Comparison of ENCODE assay signal across 21 mouse cellular contexts in genomic region chr16:50607776-50608562, GRCm38 (mm10). TPM values are rescaled to one million over a fixed set of nuclear protein-coding genes. Genes with fewer than 3 reads are reported as not detected.
DNase-seq lines count a peak whose midpoint lies in the region; ATAC-seq lines count a peak whose summit lies in the region.
"Had no signal": no experiment of that assay in that cellular context is flagged by ENCODE, and none has a peak within 500 bp of the region (broad histone marks: within the 10 kb centered on the region; RNA-seq: fewer than 3 reads in every experiment).

No protein-coding gene starts in this region.

- no peak overlapping the region for H3K4me2 ChIP-seq in forebrain, embryonic 11.5 days (ENCODE audit: low read depth, low read length, severe bottlenecking)
- H3K4me2 ChIP-seq in forebrain, embryonic 12.5 days = no peak overlapping the region
- H3K4me2 ChIP-seq: embryonic facial prominence, embryonic 13.5 days; heart, embryonic 15.5 days; hindbrain, embryonic 13.5 days had no signal

- 0 out of 2 replicates have a peak, but pooled peaks have one; percentile 55 for ATAC-seq in forebrain, embryonic 11.5 days (replicated peaks; ENCODE audit: low FRiP score)
- no peak for ATAC-seq in forebrain, embryonic 12.5 days (ENCODE audit: low FRiP score)
- ATAC-seq in erythroid progenitor cell, adult 5-6 weeks (replicated peaks; ENCODE audit: low FRiP score, poor library complexity, severe bottlenecking) = no peak
- ATAC-seq: Patski had no signal

- no peak overlapping the region for H3K27ac ChIP-seq in forebrain, embryonic 11.5 days (ENCODE audit: low read depth, low read length)
- no peak overlapping the region for H3K27ac ChIP-seq in forebrain, embryonic 12.5 days
- H3K27ac ChIP-seq: embryonic facial prominence, embryonic 13.5 days; heart, embryonic 15.5 days; hindbrain, embryonic 13.5 days; left cerebral cortex, adult 2 months had no signal

- 45% methylated on average over 15 of the region's 15 CpGs for WGBS in forebrain, embryonic 11.5 days
- WGBS in forebrain, embryonic 12.5 days = 48% methylated on average over 15 of the region's 15 CpGs

- H3K27me3 ChIP-seq in forebrain, embryonic 11.5 days (ENCODE audit: control insufficient read depth, insufficient read depth, low read length) = no peaks in the 10 kb centered on the region
- no peaks in the 10 kb centered on the region for H3K27me3 ChIP-seq in forebrain, embryonic 12.5 days
- H3K27me3 ChIP-seq: embryonic facial prominence, embryonic 13.5 days; heart, embryonic 15.5 days; hindbrain, embryonic 13.5 days; Patski had no signal

- no peaks in the 10 kb centered on the region for H3K36me3 ChIP-seq in forebrain, embryonic 11.5 days (ENCODE audit: control insufficient read depth, insufficient read depth, low read length)
- no peaks in the 10 kb centered on the region for H3K36me3 ChIP-seq in forebrain, embryonic 12.5 days (replicated peaks)
- H3K36me3 ChIP-seq: embryonic facial prominence, embryonic 13.5 days; heart, embryonic 15.5 days; hindbrain, embryonic 13.5 days had no signal

- H3K4me3 ChIP-seq in forebrain, embryonic 11.5 days (ENCODE audit: low read depth, low read length) = no peak overlapping the region
- H3K4me3 ChIP-seq in forebrain, embryonic 12.5 days (replicated peaks) = no peak overlapping the region
- H3K4me3 ChIP-seq: embryonic facial prominence, embryonic 13.5 days; heart, embryonic 15.5 days; hindbrain, embryonic 13.5 days; left cerebral cortex, adult 2 months had no signal

- H3K4me1 ChIP-seq in forebrain, embryonic 11.5 days (replicated peaks; ENCODE audit: control insufficient read depth, insufficient read depth, low read length) = no peaks in the 10 kb centered on the region
- H3K4me1 ChIP-seq in forebrain, embryonic 12.5 days = peaks cover 3% of the 10 kb centered on the region; the same call in 1 of the 2 replicates
- H3K4me1 ChIP-seq: embryonic facial prominence, embryonic 13.5 days; heart, embryonic 15.5 days; hindbrain, embryonic 13.5 days had no signal

- H3K9me3 ChIP-seq in forebrain, embryonic 11.5 days (ENCODE audit: control insufficient read depth, low read length) = no peaks in the 10 kb centered on the region
- no peaks in the 10 kb centered on the region for H3K9me3 ChIP-seq in forebrain, embryonic 12.5 days
- H3K9me3 ChIP-seq: embryonic facial prominence, embryonic 13.5 days; heart, embryonic 15.5 days; hindbrain, embryonic 13.5 days had no signal

- no peak overlapping the region for H3K9ac ChIP-seq in forebrain, embryonic 11.5 days (ENCODE audit: low read length)
- H3K9ac ChIP-seq in forebrain, embryonic 12.5 days = no peak overlapping the region
- H3K9ac ChIP-seq: embryonic facial prominence, embryonic 13.5 days; heart, embryonic 15.5 days; hindbrain, embryonic 13.5 days had no signal

- DNase-seq in forebrain, embryonic 11.5 days (ENCODE audit: low spot score) = no peak
- DNase-seq in right cerebral cortex, adult 2 months (ENCODE audit: low spot score in 2 of 2) = peak; percentile 17 to 27
- DNase-seq in right cerebral cortex, postnatal 36 days (ENCODE audit: low spot score in 2 of 2) = no peak
- peak; percentile 37 to 77 for DNase-seq in layer of hippocampus, postnatal 14 days (ENCODE audit: low spot score in 2 of 2)
- peak; percentile 50 for DNase-seq in yolk sac, embryonic 10.5 days (ENCODE audit: low spot score)
- no peak for DNase-seq in T-cell, adult 2 months (ENCODE audit: low spot score)
- DNase-seq: cerebellum, postnatal 10 days; kidney, adult 18-20 months; liver; lung, adult 2 months; thymus, postnatal 4 days had no signal

RNA-seq across cellular contexts. Expression of gene Ccdc54, which starts 17.0 kb away (rescaled TPM):
- not detected in 2 replicates for polyA plus RNA-seq in forebrain, embryonic 11.5 days (2014; fragmentation: Nextera tagmentation; extraction: Ambion mirVana)
- not detected in 2 replicates for polyA plus RNA-seq in forebrain, embryonic 12.5 days (2016; fragmentation: Nextera tagmentation; extraction: Ambion mirVana)
- not detected for total RNA-seq in layer of hippocampus, postnatal 14 days (2021)
- not detected in 2 replicates for total RNA-seq in erythroid progenitor cell, adult 5-6 weeks (2015; ENCODE audit: low replicate concordance)
- not detected in 2 replicates for total RNA-seq in erythroid progenitor cell, adult 5-6 weeks (2017; ENCODE audit: low replicate concordance)
- total RNA-seq: adrenal gland, adult 18-20 months; left cerebral cortex, adult 2 months had no signal
- polyA plus RNA-seq: embryonic facial prominence, embryonic 13.5 days; frontal cortex, adult 2 months; heart, embryonic 15.5 days; hindbrain, embryonic 13.5 days; lung, adult 2 months; Patski; spleen, adult 2 months had no signal

Comparison
In these comparisons a context has a peak if more than half of its experiments do, and no peak if none do; other contexts are left out.
1. DNase-seq: peak in right cerebral cortex, adult 2 months (2 of 2), layer of hippocampus, postnatal 14 days (2 of 2) and yolk sac, embryonic 10.5 days (single experiment); none in forebrain, embryonic 11.5 days (single experiment), right cerebral cortex, postnatal 36 days (0 of 2) and T-cell, adult 2 months (single experiment).